Mouse (Mus musculus) cerebellum, adult 9-11 months (tissue): ENCODE measurements around the gene Pawr.

Experiments used
- DNase-seq: peaks from one replicate; pipeline ENCODE4 v3.0.0; 2022

The Pawr gene

GRCm38 (mm10) chr10:108445606-108446005, 113.7 kb downstream of the Pawr start:
- DNase-seq, result no peak

GRCm38 (mm10) chr10:108446041-108446931, 114.4 kb downstream of the Pawr start:
- peak; percentile 45 for DNase-seq

- no peak for DNase-seq
Observed at GRCm38 (mm10) chr10:108447211-108447610, 115.3 kb downstream of the Pawr start.

GRCm38 (mm10) chr10:108448421-108448820, 116.5 kb downstream of the Pawr start:
- DNase-seq, result no peak

GRCm38 (mm10) chr10:108450401-108450800, 118.5 kb downstream of the Pawr start:
- no peak for DNase-seq

- no peak for DNase-seq
Observed at GRCm38 (mm10) chr10:108451516-108451915, 119.6 kb downstream of the Pawr start.

GRCm38 (mm10) chr10:108452421-108452820, 120.5 kb downstream of the Pawr start:
- no peak for DNase-seq

- no peak for DNase-seq
Observed at GRCm38 (mm10) chr10:108453561-108453960, 121.6 kb downstream of the Pawr start.

- no peak for DNase-seq
Observed at GRCm38 (mm10) chr10:108454691-108455117, 122.8 kb downstream of the Pawr start.

GRCm38 (mm10) chr10:108455204-108455603, 123.3 kb downstream of the Pawr start:
- no peak for DNase-seq

- no peak for DNase-seq
Observed at GRCm38 (mm10) chr10:108455883-108456282, 124.0 kb downstream of the Pawr start.

- no peak for DNase-seq
Observed at GRCm38 (mm10) chr10:108457054-108457453, 125.1 kb downstream of the Pawr start.

GRCm38 (mm10) chr10:108461862-108462261, 129.9 kb downstream of the Pawr start:
- no peak for DNase-seq
